Mouse (Mus musculus) kidney, embryonic 15.5 days (tissue): ENCODE results near the gene Vps13d. TPM values are rescaled to one million over a fixed set of nuclear protein-coding genes. Genes with fewer than 3 reads are reported as not detected.

Experiments used
- ATAC-seq: fragments of 200-750 bp; cut with Nextera tagmentation; replicated peaks from 2 replicates; pipeline ENCODE4 v1.8.0; 2017; ENCODE audit warnings: moderate TSS enrichment; ENCODE audit not compliant: low FRiP score
- H3K27ac ChIP-seq: fragments of 300-500 bp; sonication (generic); 2 replicates; pipeline ENCODE4 v1.5.1; 2015; ENCODE audit warnings: mild to moderate bottlenecking, inconsistent platforms
- H3K27me3 ChIP-seq: fragments of 300-500 bp; sonication (generic); 2 replicates; pipeline ENCODE4 v1.6.1; 2015; ENCODE audit warnings: inconsistent platforms
- H3K36me3 ChIP-seq: fragments of 300-500 bp; sonication (generic); 2 replicates; pipeline ENCODE4 v1.6.1; 2015; ENCODE audit warnings: inconsistent platforms
- H3K4me1 ChIP-seq: fragments of 300-500 bp; sonication (generic); 2 replicates; pipeline ENCODE4 v1.6.1; 2015; ENCODE audit warnings: inconsistent platforms
- H3K4me2 ChIP-seq: fragments of 300-500 bp; sonication (generic); 2 replicates; pipeline ENCODE4 v1.6.1; 2015; ENCODE audit warnings: moderate library complexity, mild to moderate bottlenecking, inconsistent platforms
- H3K4me3 ChIP-seq: fragments of 300-500 bp; sonication (generic); replicated peaks from 2 replicates; pipeline ENCODE4 v1.5.1; 2015; ENCODE audit warnings: mild to moderate bottlenecking, inconsistent platforms
- H3K9ac ChIP-seq: fragments of 300-500 bp; sonication (generic); 2 replicates; pipeline ENCODE4 v1.6.1; 2015; ENCODE audit warnings: mild to moderate bottlenecking, inconsistent platforms
- H3K9me3 ChIP-seq: fragments of 300-500 bp; sonication (generic); replicated peaks from 2 replicates; pipeline ENCODE4 v1.6.1; 2016; ENCODE audit warnings: inconsistent platforms
- WGBS: fragments of 180-500 bp; shearing (Covaris S2); methylation state at CpG from one replicate; pipeline ENCODE4 v1.1.7; 2015; ENCODE audit warnings: mixed read lengths; 5-methylcytosine and 5-hydroxymethylcytosine counted together
- polyA plus RNA-seq: library from polyadenylated mRNA; unstranded; fragments of >200 nt; fragmentation: Nextera tagmentation; extraction: Ambion mirVana; gene quantifications from 2 replicates; pipeline ENCODE4 v1.2.1, GENCODE M21; 2015

Vps13d gene
- polyA plus RNA-seq, 1 experiment from 2014 or later, result 9.9 TPM

GRCm38 (mm10) chr4:144986016-144986805 is 208.6 kb downstream of the Vps13d start:
- no peaks in the 10 kb centered on the region for H3K36me3 ChIP-seq
- H3K9me3 ChIP-seq, result no peaks in the 10 kb centered on the region
- H3K4me2 ChIP-seq, result no peak overlapping the region
- H3K4me3 ChIP-seq, result no peak overlapping the region
- no peak for ATAC-seq
- 90% methylated on average over 7 of the region's 7 CpGs for WGBS
- no peak overlapping the region for H3K9ac ChIP-seq
- H3K27me3 ChIP-seq, result no peaks in the 10 kb centered on the region
- H3K27ac ChIP-seq, result no peak overlapping the region
- peaks cover 68% of the 10 kb centered on the region for H3K4me1 ChIP-seq

GRCm38 (mm10) chr4:144983821-144984371 is 210.9 kb downstream of the Vps13d start:
- peak overlapping the region; percentile 92 for H3K27ac ChIP-seq
- H3K4me1 ChIP-seq, result peaks cover 59% of the 10 kb centered on the region
- H3K9me3 ChIP-seq, result no peaks in the 10 kb centered on the region
- H3K9ac ChIP-seq, result no peak overlapping the region
- H3K36me3 ChIP-seq, result no peaks in the 10 kb centered on the region
- no peaks in the 10 kb centered on the region for H3K27me3 ChIP-seq
- WGBS, result 15% methylated on average over 8 of the region's 8 CpGs
- no peak overlapping the region for H3K4me3 ChIP-seq
- ATAC-seq, result peak; percentile 84
- H3K4me2 ChIP-seq, result no peak overlapping the region; the same call in 1 of the 2 replicates

GRCm38 (mm10) chr4:144983228-144983744 is 211.5 kb downstream of the Vps13d start:
- peaks cover 53% of the 10 kb centered on the region for H3K4me1 ChIP-seq
- WGBS, result 40% methylated on average over 8 of the region's 8 CpGs
- no peaks in the 10 kb centered on the region for H3K27me3 ChIP-seq
- H3K9ac ChIP-seq, result no peak overlapping the region
- H3K36me3 ChIP-seq, result no peaks in the 10 kb centered on the region
- peak overlapping the region; percentile 92 for H3K27ac ChIP-seq
- no peak overlapping the region for H3K4me2 ChIP-seq
- no peaks in the 10 kb centered on the region for H3K9me3 ChIP-seq
- no peak overlapping the region for H3K4me3 ChIP-seq
- ATAC-seq, result peak; percentile 35; the same call in 1 of the 2 replicates

GRCm38 (mm10) chr4:144980811-144981551 is 213.8 kb downstream of the Vps13d start:
- 65% methylated on average over 8 of the region's 8 CpGs for WGBS
- H3K27ac ChIP-seq, result no peak overlapping the region
- no peaks in the 10 kb centered on the region; the same call in 1 of the 2 replicates for H3K36me3 ChIP-seq
- no peaks in the 10 kb centered on the region for H3K27me3 ChIP-seq
- no peak overlapping the region for H3K9ac ChIP-seq
- no peak overlapping the region for H3K4me3 ChIP-seq
- H3K4me1 ChIP-seq, result peaks cover 48% of the 10 kb centered on the region
- no peak for ATAC-seq
- no peak overlapping the region for H3K4me2 ChIP-seq
- no peaks in the 10 kb centered on the region for H3K9me3 ChIP-seq

GRCm38 (mm10) chr4:144980110-144980509 is 214.7 kb downstream of the Vps13d start:
- Histone ChIP-seq H3K9ac (no peak overlapping the region), H3K27me3 (no peaks in the 10 kb centered on the region), H3K4me2 (no peak overlapping the region), H3K9me3 (no peaks in the 10 kb centered on the region), H3K4me3 (no peak overlapping the region), H3K27ac (no peak overlapping the region), H3K4me1 (peaks cover 55% of the 10 kb centered on the region), H3K36me3 (no peaks in the 10 kb centered on the region; the same call in 1 of the 2 replicates)
- no peak for ATAC-seq
- 59% methylated on average over 2 of the region's 2 CpGs for WGBS

- Histone ChIP-seq H3K4me1 (peaks cover 37% of the 10 kb centered on the region), H3K9me3 (no peaks in the 10 kb centered on the region), H3K36me3 (peaks cover 8% of the 10 kb centered on the region; the same call in 1 of the 2 replicates), H3K27me3 (no peaks in the 10 kb centered on the region), H3K27ac (no peak overlapping the region), H3K9ac (no peak overlapping the region), H3K4me3 (no peak overlapping the region), H3K4me2 (no peak overlapping the region)
- ATAC-seq, result no peak
- 75% methylated on average over 6 of the region's 6 CpGs for WGBS
These were observed 216.8 kb downstream of the Vps13d start for GRCm38 (mm10) chr4:144978039-144978438.

GRCm38 (mm10) chr4:144977057-144977456 is 217.7 kb downstream of the Vps13d start:
- no peaks in the 10 kb centered on the region for H3K9me3 ChIP-seq
- no peak overlapping the region for H3K4me3 ChIP-seq
- H3K4me2 ChIP-seq, result no peak overlapping the region
- H3K36me3 ChIP-seq, result peaks cover 12% of the 10 kb centered on the region; the same call in 1 of the 2 replicates
- H3K27me3 ChIP-seq, result no peaks in the 10 kb centered on the region
- H3K27ac ChIP-seq, result no peak overlapping the region
- WGBS, result 72% methylated on average over 1 of the region's 1 CpGs
- peaks cover 34% of the 10 kb centered on the region for H3K4me1 ChIP-seq
- no peak overlapping the region for H3K9ac ChIP-seq
- no peak for ATAC-seq

GRCm38 (mm10) chr4:144975505-144975904 is 219.3 kb downstream of the Vps13d start:
- Histone ChIP-seq H3K27me3 (no peaks in the 10 kb centered on the region), H3K4me1 (peaks cover 26% of the 10 kb centered on the region), H3K36me3 (peaks cover 12% of the 10 kb centered on the region; the same call in 1 of the 2 replicates), H3K4me2 (no peak overlapping the region), H3K9me3 (no peaks in the 10 kb centered on the region), H3K9ac (no peak overlapping the region), H3K27ac (peak overlapping the region; percentile 79), H3K4me3 (no peak overlapping the region)
- 24% methylated on average over 2 of the region's 2 CpGs for WGBS
- ATAC-seq, result peak; percentile 87

- no peak for ATAC-seq
- WGBS, result 67% methylated on average over 3 of the region's 3 CpGs
These were observed 220.3 kb downstream of the Vps13d start for GRCm38 (mm10) chr4:144974458-144974857.

GRCm38 (mm10) chr4:144972948-144973720 is 221.7 kb downstream of the Vps13d start:
- peaks cover 18% of the 10 kb centered on the region for H3K36me3 ChIP-seq
- H3K27me3 ChIP-seq, result no peaks in the 10 kb centered on the region
- peaks cover 26% of the 10 kb centered on the region for H3K4me1 ChIP-seq
- WGBS, result 89% methylated on average over 6 of the region's 6 CpGs
- no peak overlapping the region for H3K4me2 ChIP-seq
- H3K9me3 ChIP-seq, result no peaks in the 10 kb centered on the region
- no peak overlapping the region for H3K4me3 ChIP-seq
- no peak overlapping the region for H3K9ac ChIP-seq
- no peak for ATAC-seq
- H3K27ac ChIP-seq, result no peak overlapping the region

More at GRCm38 (mm10) chr4:144974458-144974857, 220.3 kb downstream of the Vps13d start:
- H3K27ac ChIP-seq, result peak overlapping the region; percentile 18; the same call in 1 of the 2 replicates
- no peak overlapping the region for H3K4me3 ChIP-seq
- H3K36me3 ChIP-seq, result peaks cover 17% of the 10 kb centered on the region
- no peaks in the 10 kb centered on the region for H3K9me3 ChIP-seq
- H3K9ac ChIP-seq, result no peak overlapping the region
- H3K27me3 ChIP-seq, result no peaks in the 10 kb centered on the region
- H3K4me2 ChIP-seq, result no peak overlapping the region
- peaks cover 18% of the 10 kb centered on the region for H3K4me1 ChIP-seq

- Histone ChIP-seq H3K27me3 (no peaks in the 10 kb centered on the region), H3K4me1 (peaks cover 24% of the 10 kb centered on the region), H3K36me3 (peaks cover 18% of the 10 kb centered on the region), H3K27ac (no peak overlapping the region), H3K4me2 (no peak overlapping the region), H3K4me3 (no peak overlapping the region), H3K9ac (no peak overlapping the region), H3K9me3 (no peaks in the 10 kb centered on the region)
- ATAC-seq, result no peak
- WGBS, result 81% methylated on average over 2 of the region's 2 CpGs
These were observed 223.8 kb downstream of the Vps13d start for GRCm38 (mm10) chr4:144971048-144971447.
